Mouse (Mus musculus) brain, embryonic 14.5 days (tissue): Measurements from ENCODE around the gene Sox6.

Source experiments
- CTCF ChIP-seq: fragments of 200-500 bp; IDR thresholded peaks from 2 replicates; pipeline ENCODE4 v1.5.1; 2012; ENCODE audit warnings: inconsistent platforms, mild to moderate bottlenecking, moderate library complexity, borderline replicate concordance; ENCODE audit not compliant: insufficient read depth, insufficient read length; ENCODE audit errors: extremely low read depth
- POLR2A ChIP-seq: fragments of 200-500 bp; IDR thresholded peaks from 2 replicates; pipeline ENCODE4 v1.6.1; 2012; ENCODE audit warnings: mild to moderate bottlenecking, inconsistent platforms, borderline replicate concordance; ENCODE audit not compliant: poor library complexity, insufficient read depth, insufficient read length, severe bottlenecking; ENCODE audit errors: extremely low read depth

GRCm38 (mm10) chr7:116031388-116031717 lies 7.2 kb downstream of the Sox6 start:
- TF ChIP-seq POLR2A (no peak), CTCF (no peak)
